Mouse (Mus musculus) neutrophil, adult 5-6 weeks (primary cell): ENCODE data around the gene Zfp13. TPM values are rescaled to one million over a fixed set of nuclear protein-coding genes. Genes with fewer than 3 reads are reported as not detected.

Source experiments
- ATAC-seq: fragments of 151-379, 151-347 bp; 2 replicates; pipeline ENCODE4 v1.8.0; 2017; ENCODE audit warnings: mild to moderate bottlenecking, moderate TSS enrichment; ENCODE audit not compliant: insufficient number of reproducible peaks, poor library complexity, low FRiP score, severe bottlenecking; ENCODE audit errors: extremely low read depth
- total RNA-seq: library from RNA; stranded (forward); fragments of 200-1000 nt; gene quantifications from 2 replicates; pipeline ENCODE4 v1.2.3, GENCODE M21; 2017

Gene Zfp13
- total RNA-seq, 1 experiment from 2014 or later: not detected

GRCm38 (mm10) chr17:23553634-23554120 is 45.6 kb downstream of the Zfp13 start:
- no peak for ATAC-seq

GRCm38 (mm10) chr17:23552896-23553633 is 46.2 kb downstream of the Zfp13 start:
- ATAC-seq: no peak

GRCm38 (mm10) chr17:23551963-23552362 is 47.3 kb downstream of the Zfp13 start:
- ATAC-seq: no peak

- ATAC-seq: no peak
Observed at GRCm38 (mm10) chr17:23551416-23551815, 47.9 kb downstream of the Zfp13 start.

GRCm38 (mm10) chr17:23550856-23551255 is 48.4 kb downstream of the Zfp13 start:
- ATAC-seq: no peak

GRCm38 (mm10) chr17:23550188-23550791 is 49.0 kb downstream of the Zfp13 start:
- ATAC-seq: peak; percentile 30

GRCm38 (mm10) chr17:23549441-23549840 is 49.8 kb downstream of the Zfp13 start:
- ATAC-seq: no peak

- ATAC-seq: peak; percentile 24
Observed at GRCm38 (mm10) chr17:23548615-23549014, 50.7 kb downstream of the Zfp13 start.

GRCm38 (mm10) chr17:23547681-23548443 is 51.4 kb downstream of the Zfp13 start:
- no peak for ATAC-seq

GRCm38 (mm10) chr17:23546702-23547505 is 52.4 kb downstream of the Zfp13 start:
- ATAC-seq: peak; percentile 20; the same call in 1 of the 2 replicates

- ATAC-seq: peak; percentile 1; the same call in 1 of the 2 replicates
Observed at GRCm38 (mm10) chr17:23546333-23546701, 53.0 kb downstream of the Zfp13 start.

GRCm38 (mm10) chr17:23545841-23546240 is 53.4 kb downstream of the Zfp13 start:
- no peak for ATAC-seq

- ATAC-seq: no peak
Observed at GRCm38 (mm10) chr17:23544766-23545165, 54.5 kb downstream of the Zfp13 start.

GRCm38 (mm10) chr17:23543983-23544382 is 55.3 kb downstream of the Zfp13 start:
- ATAC-seq: no peak

- no peak for ATAC-seq
Observed at GRCm38 (mm10) chr17:23543325-23543724, 56.0 kb downstream of the Zfp13 start.

GRCm38 (mm10) chr17:23542835-23543234 is 56.5 kb downstream of the Zfp13 start:
- ATAC-seq: no peak

GRCm38 (mm10) chr17:23542004-23542720 is 57.1 kb downstream of the Zfp13 start:
- ATAC-seq: no peak
